Mouse (Mus musculus) lung, adult 2 months (tissue): ENCODE measurements around the gene Tpx2. TPM values are rescaled to one million over a fixed set of nuclear protein-coding genes. Genes with fewer than 3 reads are reported as not detected.

ENCODE experiments used
- DNase-seq: peaks from one replicate; pipeline ENCODE4 v3.0.0; 2022
- H3K4me1 ChIP-seq: fragments of 200-500 bp; 2 replicates; pipeline ENCODE4 v1.6.1; 2011; ENCODE audit warnings: low read length; ENCODE audit not compliant: control insufficient read depth, insufficient read depth
- H3K4me3 ChIP-seq: fragments of 200-500 bp; replicated peaks from 2 replicates; pipeline ENCODE3; 2011; ENCODE audit warnings: low read depth, mild to moderate bottlenecking, control low read depth, low read length; ENCODE audit errors: extremely low read depth
- CTCF ChIP-seq: fragments of 200-500 bp; IDR thresholded peaks from 2 replicates; pipeline ENCODE4 v1.5.1; 2011; ENCODE audit warnings: mild to moderate bottlenecking, low read length, control low read depth; ENCODE audit not compliant: insufficient read depth
- POLR2A ChIP-seq: fragments of 200-500 bp; IDR thresholded peaks from 2 replicates; pipeline ENCODE4 v1.6.1; 2011; ENCODE audit warnings: low read depth, mild to moderate bottlenecking, control low read depth, low read length, borderline replicate concordance; ENCODE audit errors: extremely low read depth
- WGBS: fragments of 180-500 bp; shearing (Covaris S2); methylation state at CpG from one replicate; pipeline ENCODE4 v1.1.7; 2018; 5-methylcytosine and 5-hydroxymethylcytosine counted together
- polyA plus RNA-seq: library from polyadenylated mRNA; depleted of rRNA; stranded (reverse); fragments of >200 nt; gene quantifications from 2 replicates; pipeline ENCODE4 v1.2.3, GENCODE M21; 2012

Gene Tpx2
- polyA plus RNA-seq, 1 experiment = 0.63 TPM

- TF ChIP-seq POLR2A (no peak), CTCF (no peak)
- WGBS = 11% methylated on average over 3 of the region's 3 CpGs
- Histone ChIP-seq H3K4me1 (no peaks in the 10 kb centered on the region), H3K4me3 (no peak overlapping the region)
- DNase-seq = no peak
Observed at GRCm38 (mm10) chr2:152847057-152847814, 528 bp upstream of the Tpx2 start.

- no peaks in the 10 kb centered on the region for H3K4me1 ChIP-seq
- 4% methylated on average over 2 of the region's 2 CpGs for WGBS
- no peak overlapping the region for H3K4me3 ChIP-seq
- TF ChIP-seq POLR2A (no peak), CTCF (no peak)
- DNase-seq = no peak
Observed at GRCm38 (mm10) chr2:152848466-152848865, 702 bp downstream of the Tpx2 start.

- WGBS = 89% methylated on average over 3 of the region's 3 CpGs
- no peak overlapping the region for H3K4me3 ChIP-seq
- TF ChIP-seq CTCF = no peak
- TF ChIP-seq POLR2A = no peak
- no peaks in the 10 kb centered on the region for H3K4me1 ChIP-seq
- no peak for DNase-seq
Observed at GRCm38 (mm10) chr2:152859501-152859900, 11.7 kb downstream of the Tpx2 start.

- DNase-seq = no peak
- 63% methylated on average over 1 of the region's 1 CpGs for WGBS
- no peak overlapping the region for H3K4me3 ChIP-seq
- TF ChIP-seq POLR2A = no peak
- no peak for TF ChIP-seq CTCF
- H3K4me1 ChIP-seq = no peaks in the 10 kb centered on the region
Observed at GRCm38 (mm10) chr2:152861891-152862290, 14.1 kb downstream of the Tpx2 start.

GRCm38 (mm10) chr2:152862638-152863037 is 14.9 kb downstream of the Tpx2 start:
- Histone ChIP-seq H3K4me3 (no peak overlapping the region), H3K4me1 (no peaks in the 10 kb centered on the region)
- no peak for DNase-seq
- 81% methylated on average over 3 of the region's 3 CpGs for WGBS
- no peak for TF ChIP-seq CTCF
- no peak for TF ChIP-seq POLR2A

GRCm38 (mm10) chr2:152863346-152863745 is 15.6 kb downstream of the Tpx2 start:
- H3K4me1 ChIP-seq = no peaks in the 10 kb centered on the region
- WGBS = 82% methylated on average over 6 of the region's 6 CpGs
- TF ChIP-seq CTCF (no peak), POLR2A (no peak)
- no peak overlapping the region for H3K4me3 ChIP-seq
- no peak for DNase-seq

GRCm38 (mm10) chr2:152878239-152878638 is 30.5 kb downstream of the Tpx2 start:
- WGBS = 85% methylated on average over 3 of the region's 3 CpGs
- DNase-seq = no peak
- Histone ChIP-seq H3K4me3 (no peak overlapping the region), H3K4me1 (no peaks in the 10 kb centered on the region)
- no peak for TF ChIP-seq CTCF
- no peak for TF ChIP-seq POLR2A

GRCm38 (mm10) chr2:152880898-152881297 is 33.1 kb downstream of the Tpx2 start:
- WGBS = 89% methylated on average over 13 of the region's 13 CpGs
- no peak overlapping the region for H3K4me3 ChIP-seq
- TF ChIP-seq POLR2A = no peak
- no peak for TF ChIP-seq CTCF
- H3K4me1 ChIP-seq = no peaks in the 10 kb centered on the region
- no peak for DNase-seq

- no peaks in the 10 kb centered on the region for H3K4me1 ChIP-seq
- no peak overlapping the region for H3K4me3 ChIP-seq
- DNase-seq = no peak
- TF ChIP-seq POLR2A (no peak), CTCF (no peak)
- WGBS = 96% methylated on average over 6 of the region's 6 CpGs
Observed at GRCm38 (mm10) chr2:152884101-152884645, 36.4 kb downstream of the Tpx2 start.

- Histone ChIP-seq H3K4me3 (no peak overlapping the region), H3K4me1 (no peaks in the 10 kb centered on the region)
- WGBS = 84% methylated on average over 3 of the region's 3 CpGs
- TF ChIP-seq POLR2A = no peak
- TF ChIP-seq CTCF = 0 out of 2 replicates have a peak, but pooled peaks have one; percentile 3
- DNase-seq = no peak
Observed at GRCm38 (mm10) chr2:152887230-152887629, 39.5 kb downstream of the Tpx2 start.
